ENCODE assay signal across 22 mouse cellular contexts in genomic region chr19:21866094-21866493, GRCm38 (mm10).
DNase-seq lines count a peak whose midpoint lies in the region; ATAC-seq lines count a peak whose summit lies in the region.
"Had no signal": no experiment of that assay in that cellular context is flagged by ENCODE, and none has a peak within 500 bp of the region (broad histone marks: within the 10 kb centered on the region; RNA-seq: fewer than 3 reads in every experiment).

No protein-coding gene starts in this region.

- H3K4me1 ChIP-seq in heart, embryonic 12.5 days (replicated peaks) = peaks cover 24% of the 10 kb centered on the region
- H3K4me1 ChIP-seq in midbrain, embryonic 11.5 days (ENCODE audit: control insufficient read depth, insufficient read depth, low read length) = no peaks in the 10 kb centered on the region
- no peaks in the 10 kb centered on the region for H3K4me1 ChIP-seq in midbrain, embryonic 10.5 days
- H3K4me1 ChIP-seq: forebrain, embryonic 13.5 days; hindbrain, embryonic 10.5 days; hindbrain, embryonic 13.5 days; intestine, embryonic 15.5 days had no signal

- H3K9ac ChIP-seq in heart, embryonic 12.5 days = no peak overlapping the region
- H3K9ac ChIP-seq in midbrain, embryonic 11.5 days (ENCODE audit: low read length) = no peak overlapping the region
- H3K9ac ChIP-seq: forebrain, embryonic 13.5 days; hindbrain, embryonic 13.5 days; intestine, embryonic 15.5 days had no signal

- H3K27ac ChIP-seq in heart, embryonic 12.5 days (ENCODE audit: poor library complexity, severe bottlenecking) = peak overlapping the region; percentile 3; the same call in 1 of the 2 replicates
- no peak overlapping the region for H3K27ac ChIP-seq in midbrain, embryonic 11.5 days (ENCODE audit: low read depth, low read length)
- no peak overlapping the region for H3K27ac ChIP-seq in midbrain, embryonic 10.5 days (replicated peaks)
- H3K27ac ChIP-seq: forebrain, embryonic 10.5 days; forebrain, embryonic 13.5 days; hindbrain, embryonic 10.5 days; hindbrain, embryonic 13.5 days; intestine, embryonic 15.5 days had no signal

- DNase-seq in heart, postnatal 25 days (ENCODE audit: low spot score) = no peak
- peak; percentile 66 for DNase-seq in midbrain, embryonic 11.5 days (ENCODE audit: low spot score, missing footprints)
- no peak for DNase-seq in midbrain, embryonic 10.5 days (ENCODE audit: low spot score)
- peak; percentile 17 for DNase-seq in brain, adult 2 months (ENCODE audit: low read depth, low spot score)
- no peak for DNase-seq in lung, adult 18-20 months
- DNase-seq: cerebellum, adult 11-12 months; cerebellum, adult 8-10 months; cerebellum, postnatal 10 days; cerebellum, postnatal 36 days; gastrocnemius, postnatal 10 days; gastrocnemius, postnatal 36 days; heart, postnatal 36 days; kidney, adult 11 months had no signal

- intact Hi-C loops in heart, postnatal 25 days (cut with DNase I) = no loop called here

- H3K27me3 ChIP-seq in heart, embryonic 12.5 days (replicated peaks) = no peaks in the 10 kb centered on the region
- no peaks in the 10 kb centered on the region for H3K27me3 ChIP-seq in midbrain, embryonic 11.5 days (ENCODE audit: control insufficient read depth, insufficient read depth, low read length)
- H3K27me3 ChIP-seq in midbrain, embryonic 10.5 days (ENCODE audit: low read depth, poor library complexity, severe bottlenecking) = no peaks in the 10 kb centered on the region
- H3K27me3 ChIP-seq: forebrain, embryonic 13.5 days; hindbrain, embryonic 13.5 days; intestine, embryonic 15.5 days; Patski had no signal

- H3K4me2 ChIP-seq in heart, embryonic 12.5 days = no peak overlapping the region
- no peak overlapping the region for H3K4me2 ChIP-seq in midbrain, embryonic 11.5 days
- H3K4me2 ChIP-seq: forebrain, embryonic 13.5 days; hindbrain, embryonic 13.5 days; intestine, embryonic 15.5 days had no signal

- peaks cover 5% of the 10 kb centered on the region for H3K36me3 ChIP-seq in heart, embryonic 12.5 days
- peaks cover 2% of the 10 kb centered on the region; the same call in 1 of the 2 replicates for H3K36me3 ChIP-seq in midbrain, embryonic 11.5 days (ENCODE audit: control insufficient read depth, insufficient read depth, low read length)
- peaks cover 10% of the 10 kb centered on the region; the same call in 1 of the 2 replicates for H3K36me3 ChIP-seq in midbrain, embryonic 10.5 days
- H3K36me3 ChIP-seq: intestine, embryonic 15.5 days had no signal

- H3K9me3 ChIP-seq in heart, embryonic 12.5 days (replicated peaks) = no peaks in the 10 kb centered on the region
- H3K9me3 ChIP-seq in midbrain, embryonic 11.5 days (ENCODE audit: control insufficient read depth, low read length) = no peaks in the 10 kb centered on the region
- no peaks in the 10 kb centered on the region for H3K9me3 ChIP-seq in midbrain, embryonic 10.5 days (replicated peaks)
- H3K9me3 ChIP-seq: forebrain, embryonic 10.5 days; forebrain, embryonic 13.5 days; hindbrain, embryonic 10.5 days; hindbrain, embryonic 13.5 days; intestine, embryonic 15.5 days had no signal

- ATAC-seq in heart, embryonic 12.5 days (ENCODE audit: insufficient number of reproducible peaks, low FRiP score) = no peak
- no peak for ATAC-seq in midbrain, embryonic 11.5 days (ENCODE audit: low FRiP score)
- ATAC-seq: forebrain, embryonic 13.5 days; forebrain, embryonic 16.5 days; hindbrain, embryonic 16.5 days; intestine, embryonic 15.5 days; Patski had no signal

- no peak overlapping the region for H3K4me3 ChIP-seq in heart, embryonic 12.5 days
- H3K4me3 ChIP-seq in midbrain, embryonic 11.5 days (ENCODE audit: low read depth, low read length) = no peak overlapping the region
- H3K4me3 ChIP-seq in midbrain, embryonic 10.5 days = no peak overlapping the region
- H3K4me3 ChIP-seq: forebrain, embryonic 10.5 days; forebrain, embryonic 13.5 days; hindbrain, embryonic 10.5 days; hindbrain, embryonic 13.5 days; intestine, embryonic 15.5 days had no signal

Comparison
In these comparisons a context has a peak if more than half of its experiments do, and no peak if none do; other contexts are left out.
1. DNase-seq: peak in midbrain, embryonic 11.5 days (single experiment) and brain, adult 2 months (single experiment); none in heart, postnatal 25 days (single experiment), midbrain, embryonic 10.5 days (single experiment) and lung, adult 18-20 months (0 of 2).